Mouse (Mus musculus) midbrain, embryonic 16.5 days (tissue): ENCODE results near the gene Gcdh. TPM values are rescaled to one million over a fixed set of nuclear protein-coding genes. Genes with fewer than 3 reads are reported as not detected.

ENCODE experiments used
- ATAC-seq: fragments of 200-750 bp; cut with Nextera tagmentation; 2 replicates; pipeline ENCODE4 v1.8.0; 2017; ENCODE audit warnings: moderate TSS enrichment
- H3K27ac ChIP-seq: fragments of 300-500 bp; sonication (generic); 2 replicates; pipeline ENCODE4 v1.5.1; 2014; ENCODE audit warnings: mild to moderate bottlenecking, low read length, mixed read lengths
- H3K27me3 ChIP-seq: fragments of 300-500 bp; sonication (generic); 2 replicates; pipeline ENCODE4 v1.6.1; 2014; ENCODE audit warnings: low read depth, low read length, mixed read lengths; ENCODE audit not compliant: control insufficient read depth, insufficient read depth
- H3K36me3 ChIP-seq: fragments of 300-500 bp; sonication (generic); 2 replicates; pipeline ENCODE4 v1.6.1; 2014; ENCODE audit warnings: mild to moderate bottlenecking, low read length, moderate library complexity, mixed read lengths; ENCODE audit not compliant: control insufficient read depth, insufficient read depth
- H3K4me1 ChIP-seq: fragments of 300-500 bp; sonication (generic); 2 replicates; pipeline ENCODE4 v1.6.1; 2014; ENCODE audit warnings: mild to moderate bottlenecking, low read length, mixed read lengths; ENCODE audit not compliant: control insufficient read depth, insufficient read depth
- H3K4me2 ChIP-seq: fragments of 300-500 bp; sonication (generic); 2 replicates; pipeline ENCODE4 v1.6.1; 2014; ENCODE audit warnings: mild to moderate bottlenecking, low read length, mixed read lengths
- H3K4me3 ChIP-seq: fragments of 300-500 bp; sonication (generic); 2 replicates; pipeline ENCODE4 v1.5.1; 2014; ENCODE audit warnings: low read depth, mild to moderate bottlenecking, low read length, moderate library complexity, mixed read lengths
- H3K9ac ChIP-seq: fragments of 300-500 bp; sonication (generic); 2 replicates; pipeline ENCODE4 v1.6.1; 2014; ENCODE audit warnings: low read depth, low read length, mixed read lengths
- H3K9me3 ChIP-seq: fragments of 300-500 bp; sonication (generic); replicated peaks from 2 replicates; pipeline ENCODE4 v1.6.1; 2014; ENCODE audit warnings: mild to moderate bottlenecking, low read length, mixed read lengths; ENCODE audit not compliant: control insufficient read depth, poor library complexity, severe bottlenecking
- WGBS: fragments of 180-500 bp; shearing (Covaris S2); extraction: QIAGEN DNeasy Blood & Tissue Kit; methylation state at CpG from one replicate; pipeline ENCODE4 v1.1.7; 2014; 5-methylcytosine and 5-hydroxymethylcytosine counted together
- microRNA-seq: library from miRNA; unstranded; fragments of <30 nt; microRNA quantifications from one replicate; pipeline ENCODE4, GENCODE M21; 2017
- polyA plus RNA-seq: library from polyadenylated mRNA; unstranded; fragments of >200 nt; fragmentation: Nextera tagmentation; extraction: Ambion mirVana; gene quantifications from 2 replicates; pipeline ENCODE4 v1.2.1, GENCODE M21; 2015

Gcdh gene
- polyA plus RNA-seq, 1 experiment from 2014 or later = 36.9 TPM

GRCm38 (mm10) chr8:84837149-84837911, 56.4 kb downstream of the Gcdh start:
- no peak overlapping the region for H3K4me3 ChIP-seq
- H3K27ac ChIP-seq = no peak overlapping the region
- H3K9me3 ChIP-seq = no peaks in the 10 kb centered on the region
- WGBS = 68% methylated on average over 8 of the region's 8 CpGs
- H3K36me3 ChIP-seq = peaks cover 37% of the 10 kb centered on the region
- H3K27me3 ChIP-seq = no peaks in the 10 kb centered on the region
- ATAC-seq = no peak
- no peak overlapping the region for H3K9ac ChIP-seq
- H3K4me1 ChIP-seq = peaks cover 19% of the 10 kb centered on the region
- H3K4me2 ChIP-seq = no peak overlapping the region

Small RNA genes lying within 50 kb of the gene (microRNA-seq; reads per million reads assigned to microRNA genes)
- not detected for gene Gm24197
- 2.4 reads per million, percentile 10 among the genes with 10 or more reads in this experiment for gene Mir7069

Other genes starting within 250 kb of the Gcdh start
- 13.0 and 16.3 TPM in 2 replicates for gene Ier2, start 231.1 kb downstream of the Gcdh start, polyA plus RNA-seq
- gene Trmt1, start 207.6 kb downstream of the Gcdh start, polyA plus RNA-seq = 59.0 and 68.1 TPM in 2 replicates
- gene Nacc1, start 206.1 kb downstream of the Gcdh start, polyA plus RNA-seq = 13.0 and 14.2 TPM in 2 replicates
- gene Lyl1, start 192.5 kb downstream of the Gcdh start, polyA plus RNA-seq = 2.2 and 3.1 TPM in 2 replicates
- 0.80 and 1.1 TPM in 2 replicates for gene G430095P16Rik, start 170.9 kb downstream of the Gcdh start, polyA plus RNA-seq
- gene Nfix, start 93.6 kb downstream of the Gcdh start, polyA plus RNA-seq = 44.1 and 55.4 TPM in 2 replicates
- 11.7 and 12.4 TPM in 2 replicates for gene Dand5, start 71.1 kb downstream of the Gcdh start, polyA plus RNA-seq
- gene Gadd45gip1, start 62.4 kb downstream of the Gcdh start, polyA plus RNA-seq = 35.0 and 37.4 TPM in 2 replicates
- 80.7 and 85.6 TPM in 2 replicates for gene Rad23a, start 53.3 kb downstream of the Gcdh start, polyA plus RNA-seq
- gene Calr, start 47.0 kb downstream of the Gcdh start, polyA plus RNA-seq = 662 and 691 TPM in 2 replicates
- 108 and 113 TPM in 2 replicates for gene Farsa, start 36.9 kb downstream of the Gcdh start, polyA plus RNA-seq
- gene Syce2, start 21.8 kb downstream of the Gcdh start, polyA plus RNA-seq = 27.7 and 33.2 TPM in 2 replicates
- 0.28 and 0.98 TPM in 2 replicates for gene Klf1, start 8.0 kb upstream of the Gcdh start, polyA plus RNA-seq
- 5.0 and 6.1 TPM in 2 replicates for gene Dnase2a, start 14.6 kb upstream of the Gcdh start, polyA plus RNA-seq
- 85.7 and 86.1 TPM in 2 replicates for gene Mast1, start 43.4 kb upstream of the Gcdh start, polyA plus RNA-seq
- gene Rtbdn, start 53.1 kb upstream of the Gcdh start, polyA plus RNA-seq = 2.8 and 3.3 TPM in 2 replicates
- gene Gm49661, start 75.5 kb upstream of the Gcdh start, polyA plus RNA-seq = not detected in 2 replicates
- gene Prdx2, start 75.7 kb upstream of the Gcdh start, polyA plus RNA-seq = 1,134 and 1,161 TPM in 2 replicates
- gene Rnaseh2a, start 75.8 kb upstream of the Gcdh start, polyA plus RNA-seq = 47.9 and 51.3 TPM in 2 replicates
- gene Junb, start 84.8 kb upstream of the Gcdh start, polyA plus RNA-seq = 5.3 TPM in 2 replicates
- gene Hook2, start 96.7 kb upstream of the Gcdh start, polyA plus RNA-seq = 39.3 and 43.8 TPM in 2 replicates
- gene Best2, start 120.6 kb upstream of the Gcdh start, polyA plus RNA-seq = not detected in 2 replicates
- 148 and 149 TPM in 2 replicates for gene Asna1, start 131.4 kb upstream of the Gcdh start, polyA plus RNA-seq
- 114 and 120 TPM in 2 replicates for gene Trir, start 132.9 kb upstream of the Gcdh start, polyA plus RNA-seq
- 65.1 and 73.5 TPM in 2 replicates for gene Tnpo2, start 143.0 kb upstream of the Gcdh start, polyA plus RNA-seq
- gene Fbxw9, start 166.1 kb upstream of the Gcdh start, polyA plus RNA-seq = 79.5 and 93.5 TPM in 2 replicates
- 1.7 and 3.3 TPM in 2 replicates for gene Gm5741, start 174.1 kb upstream of the Gcdh start, polyA plus RNA-seq
- gene Dhps, start 177.8 kb upstream of the Gcdh start, polyA plus RNA-seq = 114 and 120 TPM in 2 replicates
- 129 and 133 TPM in 2 replicates for gene Wdr83os, start 186.8 kb upstream of the Gcdh start, polyA plus RNA-seq
- gene Wdr83, start 187.4 kb upstream of the Gcdh start, polyA plus RNA-seq = 57.5 and 57.9 TPM in 2 replicates
- 18.1 and 18.2 TPM in 2 replicates for gene Man2b1, start 189.3 kb upstream of the Gcdh start, polyA plus RNA-seq
- gene Zfp791, start 229.2 kb upstream of the Gcdh start, polyA plus RNA-seq = 4.6 and 5.3 TPM in 2 replicates